Mouse (Mus musculus) bone marrow macrophage, adult 2 months (primary cell): Measurements from ENCODE around the gene Zfp423. TPM values are rescaled to one million over a fixed set of nuclear protein-coding genes. Genes with fewer than 3 reads are reported as not detected.

ENCODE experiments used
- H3K27ac ChIP-seq: 2 replicates; pipeline ENCODE4 v1.5.1; 2012; ENCODE audit warnings: low read depth, low read length; ENCODE audit not compliant: insufficient read depth
- H3K4me1 ChIP-seq: 2 replicates; pipeline ENCODE4 v1.6.1; 2012; ENCODE audit warnings: low read length; ENCODE audit not compliant: control insufficient read depth, insufficient read depth
- H3K4me3 ChIP-seq: 2 replicates; pipeline ENCODE4 v1.5.1; 2012; ENCODE audit warnings: mild to moderate bottlenecking, low read length, moderate library complexity; ENCODE audit not compliant: insufficient read depth
- CTCF ChIP-seq: IDR thresholded peaks from 2 replicates; pipeline ENCODE4 v1.5.1; 2012; ENCODE audit warnings: low read depth, mild to moderate bottlenecking, low read length, moderate library complexity
- POLR2A ChIP-seq: IDR thresholded peaks from 2 replicates; pipeline ENCODE4 v1.6.1; 2012; ENCODE audit warnings: mild to moderate bottlenecking, low read depth, low read length, borderline replicate concordance
- polyA plus RNA-seq: library from polyadenylated mRNA; stranded (reverse); fragments of >200 nt; gene quantifications from 2 replicates; pipeline ENCODE4 v1.2.4, GENCODE M21; 2012; ENCODE audit not compliant: missing spikeins, insufficient read depth, insufficient read length

Gene Zfp423
- polyA plus RNA-seq, 1 experiment, result not detected

DNA sequence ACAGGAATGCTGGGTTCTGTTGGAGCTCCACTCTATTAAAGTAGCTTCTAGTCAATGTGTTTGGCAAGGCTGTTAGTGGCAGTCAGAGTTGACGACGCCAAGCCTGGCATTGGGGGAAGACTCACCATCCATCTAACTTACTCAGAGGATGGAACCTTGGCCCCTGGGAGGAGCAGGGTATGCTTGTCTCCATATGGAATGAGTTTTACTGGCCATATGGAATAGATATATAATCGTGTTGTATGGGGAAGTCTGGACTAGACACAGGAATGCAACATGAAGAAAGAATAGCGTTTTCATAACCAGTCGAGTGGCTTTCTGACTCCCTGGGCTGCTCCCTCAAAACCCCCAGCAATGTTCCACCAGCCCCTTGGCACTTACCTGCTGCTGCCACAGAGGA is 55.3 kb downstream of the Zfp423 start:
- Histone ChIP-seq H3K4me3 (no peak overlapping the region), H3K4me1 (no peaks in the 10 kb centered on the region), H3K27ac (no peak overlapping the region)
- TF ChIP-seq POLR2A, result no peak
- no peak for TF ChIP-seq CTCF

DNA sequence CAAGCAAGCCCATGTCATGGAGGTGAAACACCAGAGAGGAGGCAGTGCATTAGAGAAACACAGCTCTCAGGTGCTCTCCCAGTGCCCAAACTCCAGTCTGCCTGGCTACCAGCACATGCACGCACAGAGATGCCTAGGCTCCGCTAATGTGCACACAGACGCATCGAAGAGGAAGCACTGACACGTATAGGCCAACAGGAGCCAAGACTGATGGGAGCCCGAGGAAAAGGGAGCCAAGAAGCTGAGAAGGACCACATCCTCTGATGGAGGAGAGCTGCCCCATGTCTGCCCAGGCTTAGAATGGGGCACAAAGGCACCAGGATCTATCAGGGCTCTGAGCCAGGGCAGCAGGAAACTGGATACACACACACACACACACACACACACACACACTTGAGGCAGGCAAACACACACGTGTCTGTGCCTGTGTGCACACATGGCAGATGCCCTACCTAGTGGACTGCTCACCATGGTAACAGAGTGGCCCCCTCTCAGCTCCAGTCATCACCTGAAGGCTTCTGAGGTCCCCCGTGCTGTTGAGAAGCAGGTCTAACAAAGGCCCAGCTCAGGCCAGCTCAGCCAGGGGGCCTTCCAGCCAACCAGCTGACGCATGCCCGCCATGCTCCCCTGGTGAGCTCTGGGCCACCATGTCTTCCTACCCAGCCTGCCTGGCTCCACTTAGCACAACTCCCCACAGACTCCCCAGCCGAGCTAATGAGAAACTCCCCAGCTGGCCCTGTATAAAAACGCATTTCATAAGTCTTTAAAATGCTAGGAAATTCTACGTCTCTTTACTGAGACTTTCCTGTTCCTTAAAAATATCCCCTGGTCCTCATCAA is 64.0 kb downstream of the Zfp423 start:
- Histone ChIP-seq H3K4me3 (no peak overlapping the region), H3K4me1 (no peaks in the 10 kb centered on the region), H3K27ac (no peak overlapping the region)
- TF ChIP-seq CTCF (no peak), POLR2A (no peak)

DNA sequence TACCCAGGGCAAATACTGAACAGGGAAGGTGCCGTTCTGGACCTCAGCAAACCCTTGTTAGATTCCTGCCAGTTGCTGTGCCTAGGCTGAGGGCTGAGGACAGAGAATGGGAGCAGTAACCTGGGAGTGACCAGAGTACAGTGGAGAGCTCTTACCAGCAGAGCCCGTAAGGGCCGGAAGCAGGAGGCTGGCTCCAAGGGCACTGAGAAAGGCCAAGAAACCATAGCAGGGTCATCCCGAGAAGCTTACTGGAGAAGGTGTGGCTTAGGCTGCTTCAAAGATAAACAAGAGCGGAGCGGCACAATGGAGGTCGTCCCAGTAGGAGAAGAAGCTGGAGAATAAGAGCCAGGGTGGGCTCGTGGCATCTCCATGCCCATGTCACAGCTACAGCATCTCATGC is 65.1 kb downstream of the Zfp423 start:
- Histone ChIP-seq H3K4me3 (no peak overlapping the region), H3K4me1 (no peaks in the 10 kb centered on the region), H3K27ac (no peak overlapping the region)
- TF ChIP-seq POLR2A (no peak), CTCF (no peak)

DNA sequence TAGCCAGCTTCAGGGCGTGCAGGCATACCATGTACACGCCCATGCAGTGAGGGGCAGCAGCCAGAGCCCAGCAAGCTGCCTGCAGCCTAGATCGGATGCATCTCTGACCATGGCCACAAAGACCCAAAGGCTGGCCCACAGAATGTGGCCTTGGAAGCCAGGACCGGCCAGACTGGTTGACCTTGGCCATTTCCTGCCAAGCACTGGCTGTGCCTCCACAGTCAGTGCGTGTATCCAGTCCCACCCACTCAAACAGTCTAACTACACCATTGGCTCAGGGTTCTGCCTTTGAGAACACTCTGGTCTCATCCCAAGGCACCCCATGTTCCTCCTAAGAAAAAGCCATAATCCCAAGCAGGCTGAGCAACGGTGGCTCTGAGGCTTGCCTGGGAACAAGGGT is 65.8 kb downstream of the Zfp423 start:
- Histone ChIP-seq H3K4me1 (no peaks in the 10 kb centered on the region), H3K4me3 (no peak overlapping the region), H3K27ac (no peak overlapping the region)
- TF ChIP-seq POLR2A, result no peak
- TF ChIP-seq CTCF, result no peak

DNA sequence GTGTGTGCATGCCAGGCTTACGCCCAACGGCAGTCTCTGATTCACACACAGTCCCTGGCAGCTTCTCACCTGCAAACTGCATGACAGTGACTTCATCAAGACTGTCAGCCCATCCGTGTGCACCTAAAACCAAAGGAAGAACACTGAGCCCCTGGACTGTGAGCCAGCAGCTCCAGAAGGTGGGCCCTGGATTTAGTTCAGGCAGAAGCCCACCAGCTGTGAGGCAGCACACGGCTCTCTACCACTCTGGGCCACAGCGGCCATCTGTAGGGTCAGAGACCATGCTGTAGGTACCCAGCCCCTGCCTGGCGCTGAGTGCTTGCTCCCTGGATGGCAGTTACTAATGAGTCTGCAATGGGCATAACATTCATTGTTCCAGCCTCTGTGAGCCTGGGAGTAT is 66.5 kb downstream of the Zfp423 start:
- no peak for TF ChIP-seq POLR2A
- no peak for TF ChIP-seq CTCF
- Histone ChIP-seq H3K4me3 (no peak overlapping the region), H3K27ac (no peak overlapping the region), H3K4me1 (no peaks in the 10 kb centered on the region)

DNA sequence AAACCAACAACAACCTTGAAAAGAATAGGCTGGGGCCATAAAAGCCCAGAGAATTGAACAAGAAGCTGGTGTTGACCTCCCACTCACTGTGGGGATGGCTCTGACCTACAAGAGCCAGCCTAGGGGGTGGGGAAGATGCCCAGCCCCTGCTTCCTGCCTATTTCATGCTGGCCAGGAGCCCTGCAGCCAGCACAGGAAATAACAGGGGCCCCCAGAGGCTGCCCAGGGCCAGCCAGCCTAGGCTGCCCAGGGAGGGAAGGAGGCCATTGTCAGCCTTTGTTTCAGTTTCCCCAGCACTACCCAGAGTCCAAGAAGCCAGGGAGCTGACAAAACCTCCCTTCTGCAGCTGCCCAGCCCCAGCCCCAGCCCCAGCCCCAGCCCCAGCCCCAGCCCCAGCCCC is 67.5 kb downstream of the Zfp423 start:
- H3K4me3 ChIP-seq, result no peak overlapping the region
- H3K4me1 ChIP-seq, result no peaks in the 10 kb centered on the region
- TF ChIP-seq POLR2A, result no peak
- no peak overlapping the region for H3K27ac ChIP-seq

DNA sequence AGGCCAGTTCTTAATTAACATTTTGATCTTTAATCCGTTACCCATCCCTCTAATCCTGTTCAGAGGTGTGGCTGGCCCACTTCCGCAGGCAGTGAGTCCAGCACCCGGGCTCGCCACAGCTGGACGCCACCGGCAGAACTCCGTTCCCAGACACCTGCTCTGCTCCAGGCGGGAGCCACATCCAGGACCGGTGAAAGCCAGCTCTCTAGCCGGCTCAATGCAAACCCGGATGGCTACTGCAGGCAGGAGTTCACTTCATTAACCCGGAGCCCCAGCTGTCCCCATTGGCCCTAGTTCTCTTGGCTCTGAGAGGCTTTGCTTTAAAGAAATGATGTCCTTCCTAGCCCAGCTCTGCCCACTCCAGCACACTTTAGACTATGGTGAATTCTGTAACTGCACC is 71.4 kb downstream of the Zfp423 start:
- TF ChIP-seq CTCF (no peak), POLR2A (no peak)
- Histone ChIP-seq H3K4me3 (no peak overlapping the region), H3K4me1 (no peaks in the 10 kb centered on the region), H3K27ac (no peak overlapping the region)

DNA sequence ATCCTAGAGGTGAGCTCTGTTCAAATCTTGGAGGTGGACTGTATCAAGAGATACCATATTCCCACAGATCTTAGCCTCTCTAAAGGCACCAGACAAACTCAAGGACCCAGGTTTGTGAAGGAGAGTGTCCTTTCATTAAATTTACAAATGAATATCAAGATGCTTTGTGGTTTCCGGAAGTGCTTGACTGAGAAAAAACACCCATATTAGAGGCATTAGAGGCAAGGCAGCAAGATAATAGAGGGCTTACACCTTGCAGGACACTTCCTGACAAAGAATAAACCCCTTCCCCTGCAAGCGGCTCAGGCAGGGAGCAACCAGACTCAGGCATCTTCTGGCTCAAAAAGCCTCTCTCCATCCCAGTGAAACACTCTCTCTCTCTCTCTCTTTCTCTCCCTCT is 78.3 kb downstream of the Zfp423 start:
- no peak overlapping the region for H3K27ac ChIP-seq
- TF ChIP-seq POLR2A, result no peak
- TF ChIP-seq CTCF, result no peak
- no peaks in the 10 kb centered on the region for H3K4me1 ChIP-seq
- H3K4me3 ChIP-seq, result no peak overlapping the region

DNA sequence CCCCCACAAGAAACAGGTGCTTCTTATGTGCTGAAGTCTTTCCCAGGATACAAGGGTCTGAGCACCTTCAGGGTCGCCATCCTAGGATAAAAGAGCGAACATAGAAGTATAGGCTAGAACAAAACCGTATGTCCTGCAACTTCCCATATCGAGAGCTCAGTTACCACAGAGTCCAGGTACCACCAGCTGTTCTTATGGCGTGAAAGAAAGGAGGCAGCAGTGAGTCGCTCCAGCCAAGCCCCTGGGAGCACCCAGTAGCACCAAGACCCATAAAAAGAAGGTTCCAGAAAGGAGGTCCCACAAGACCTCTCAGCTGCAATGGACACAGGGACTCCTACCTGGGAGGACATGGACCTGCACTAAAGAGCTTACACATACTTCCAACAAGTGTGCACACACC is 83.5 kb downstream of the Zfp423 start:
- H3K4me1 ChIP-seq, result no peaks in the 10 kb centered on the region
- H3K4me3 ChIP-seq, result no peak overlapping the region
- H3K27ac ChIP-seq, result no peak overlapping the region
- TF ChIP-seq CTCF, result no peak
- no peak for TF ChIP-seq POLR2A

DNA sequence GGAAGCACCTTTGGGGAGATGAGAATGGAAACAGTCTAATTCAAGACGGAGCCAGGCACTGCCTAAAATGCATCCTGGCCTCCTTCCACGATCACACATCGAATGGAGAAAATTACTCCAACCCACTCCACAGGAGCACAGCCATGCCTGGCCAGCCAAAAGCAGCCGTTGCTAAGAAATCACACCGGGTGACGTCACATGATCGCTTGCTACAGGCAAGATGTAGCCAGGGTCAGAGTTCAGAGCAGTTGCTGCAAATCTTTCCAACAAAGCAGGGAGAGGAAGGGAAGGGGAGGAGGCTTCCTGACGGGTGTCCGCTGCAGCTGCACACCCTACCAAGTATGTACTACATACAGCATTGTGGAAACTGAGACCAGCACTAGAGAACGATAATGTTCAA is 83.9 kb downstream of the Zfp423 start:
- Histone ChIP-seq H3K27ac (no peak overlapping the region), H3K4me1 (no peaks in the 10 kb centered on the region), H3K4me3 (no peak overlapping the region)
- TF ChIP-seq CTCF, result no peak
- TF ChIP-seq POLR2A, result no peak
